Mouse (Mus musculus) hindbrain, embryonic 16.5 days (tissue): ENCODE measurements around the gene Zfp53. TPM values are rescaled to one million over a fixed set of nuclear protein-coding genes. Genes with fewer than 3 reads are reported as not detected.
"Not testable (repeated sequence)": the region's sequence is repeated elsewhere in the genome, so short reads cannot be mapped to it uniquely, and the experiment has no call there.

Experiments
- ATAC-seq: fragments of 200-750 bp; cut with Nextera tagmentation; 2 replicates; pipeline ENCODE4 v1.8.0; 2017; ENCODE audit warnings: moderate TSS enrichment, moderate library complexity
- H3K27ac ChIP-seq: fragments of 300-500 bp; sonication (generic); 2 replicates; pipeline ENCODE4 v1.5.1; 2014; ENCODE audit warnings: low read depth, mild to moderate bottlenecking, control low read depth, low read length, moderate library complexity
- H3K27me3 ChIP-seq: fragments of 300-500 bp; sonication (generic); replicated peaks from 2 replicates; pipeline ENCODE4 v1.6.1; 2014; ENCODE audit warnings: low read length; ENCODE audit not compliant: control insufficient read depth, insufficient read depth
- H3K36me3 ChIP-seq: fragments of 300-500 bp; sonication (generic); 2 replicates; pipeline ENCODE4 v1.6.1; 2014; ENCODE audit warnings: mild to moderate bottlenecking, low read length, moderate library complexity, mixed read lengths; ENCODE audit not compliant: control insufficient read depth, insufficient read depth
- H3K4me1 ChIP-seq: fragments of 300-500 bp; sonication (generic); 2 replicates; pipeline ENCODE4 v1.6.1; 2014; ENCODE audit warnings: low read depth, low read length; ENCODE audit not compliant: control insufficient read depth, insufficient read depth
- H3K4me2 ChIP-seq: fragments of 300-500 bp; sonication (generic); 2 replicates; pipeline ENCODE4 v1.6.1; 2014; ENCODE audit warnings: mild to moderate bottlenecking, low read length, control low read depth, moderate library complexity
- H3K4me3 ChIP-seq: fragments of 300-500 bp; sonication (generic); 2 replicates; pipeline ENCODE4 v1.5.1; 2014; ENCODE audit warnings: mild to moderate bottlenecking, low read length, control low read depth, moderate library complexity
- H3K9ac ChIP-seq: fragments of 300-500 bp; sonication (generic); 2 replicates; pipeline ENCODE4 v1.6.1; 2014; ENCODE audit warnings: low read depth, mild to moderate bottlenecking, control low read depth, low read length, moderate library complexity
- H3K9me3 ChIP-seq: fragments of 300-500 bp; sonication (generic); 2 replicates; pipeline ENCODE4 v1.6.1; 2014; ENCODE audit warnings: mild to moderate bottlenecking, low read length, moderate library complexity; ENCODE audit not compliant: control insufficient read depth
- WGBS: fragments of 180-500 bp; shearing (Covaris S2); extraction: QIAGEN DNeasy Blood & Tissue Kit; methylation state at CpG from one replicate; pipeline ENCODE4 v1.1.7; 2014; 5-methylcytosine and 5-hydroxymethylcytosine counted together
- polyA plus RNA-seq: library from polyadenylated mRNA; unstranded; fragments of >200 nt; fragmentation: Nextera tagmentation; extraction: Ambion mirVana; gene quantifications from 2 replicates; pipeline ENCODE4 v1.2.1, GENCODE M21; 2015

Gene Zfp53
- polyA plus RNA-seq, 1 experiment from 2014 or later = 10.7 TPM

DNA sequence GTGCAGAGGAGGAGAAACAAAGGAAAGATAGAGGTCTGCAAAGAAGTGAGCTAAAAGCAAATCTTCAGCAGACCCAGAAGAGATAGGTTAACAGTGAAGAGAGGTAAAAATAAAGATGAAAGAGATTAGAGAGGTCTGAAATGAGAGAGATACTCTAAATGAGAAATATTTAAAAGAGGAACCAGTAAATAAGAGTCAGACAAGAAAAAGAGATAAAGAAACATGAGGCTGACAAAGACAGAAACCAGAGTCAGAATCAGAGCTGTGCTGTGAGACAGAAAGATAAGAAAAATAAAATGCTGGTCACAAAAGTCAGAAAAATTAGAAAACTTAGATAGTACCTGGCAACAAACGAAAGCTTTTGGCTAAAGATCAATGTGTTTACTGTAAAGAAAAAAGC lies 13.5 kb upstream of the Zfp53 start:
- not testable (repeated sequence) for H3K27ac ChIP-seq, ATAC-seq, H3K27me3 ChIP-seq, H3K9me3 ChIP-seq, H3K4me2 ChIP-seq, H3K4me1 ChIP-seq, H3K9ac ChIP-seq, H3K4me3 ChIP-seq, H3K36me3 ChIP-seq
- 87% methylated on average over 1 of the region's 1 CpGs for WGBS

GRCm38 (mm10) chr17:21476351-21476750 lies 12.4 kb upstream of the Zfp53 start:
- not testable (repeated sequence) for H3K4me3 ChIP-seq, H3K4me1 ChIP-seq, H3K9ac ChIP-seq, ATAC-seq, H3K9me3 ChIP-seq, H3K27me3 ChIP-seq, H3K36me3 ChIP-seq, H3K27ac ChIP-seq, H3K4me2 ChIP-seq
- 89% methylated on average over 4 of the region's 9 CpGs for WGBS

GRCm38 (mm10) chr17:21478103-21478777 lies 10.6 kb upstream of the Zfp53 start:
- not testable (repeated sequence) for H3K9me3 ChIP-seq, H3K4me1 ChIP-seq, H3K9ac ChIP-seq, H3K4me3 ChIP-seq, H3K4me2 ChIP-seq, H3K36me3 ChIP-seq, ATAC-seq, H3K27ac ChIP-seq, H3K27me3 ChIP-seq
- WGBS = 84% methylated on average over 9 of the region's 10 CpGs

DNA sequence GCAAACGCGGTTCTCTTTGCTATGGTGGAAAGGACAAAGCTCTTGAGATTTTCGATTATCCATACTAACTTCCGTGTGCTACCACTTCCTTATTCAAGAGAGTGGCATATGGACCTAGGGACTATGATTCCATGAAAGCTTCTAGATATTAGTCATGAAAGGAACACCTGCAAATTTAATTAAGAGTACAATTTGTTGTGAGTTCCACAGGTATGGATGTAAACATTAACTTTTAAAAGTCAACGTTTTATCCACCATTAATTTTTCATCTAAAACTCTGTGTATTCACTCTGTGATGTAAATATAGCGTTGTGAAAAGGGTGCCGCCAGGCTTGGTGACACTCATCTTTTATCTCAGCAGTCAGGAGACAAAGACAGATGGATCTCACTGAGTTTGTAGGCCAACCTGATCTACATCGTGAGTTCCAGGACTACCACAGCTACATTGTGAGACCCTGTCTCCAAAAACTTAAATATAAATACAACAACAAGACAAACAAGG lies 753 bp downstream of the Zfp53 start:
- Histone ChIP-seq H3K4me3 (peak overlapping the region; percentile 98), H3K27ac (no peak overlapping the region), H3K36me3 (no peaks in the 10 kb centered on the region; the same call in 1 of the 2 replicates), H3K9ac (peak overlapping the region; percentile 87), H3K4me1 (peaks cover 6% of the 10 kb centered on the region), H3K4me2 (peak overlapping the region; percentile 66), H3K27me3 (no peaks in the 10 kb centered on the region), H3K9me3 (no peaks in the 10 kb centered on the region)
- ATAC-seq = 0 out of 2 replicates have a peak, but pooled peaks have one; percentile 1
- 11% methylated on average over 8 of the region's 8 CpGs for WGBS

DNA sequence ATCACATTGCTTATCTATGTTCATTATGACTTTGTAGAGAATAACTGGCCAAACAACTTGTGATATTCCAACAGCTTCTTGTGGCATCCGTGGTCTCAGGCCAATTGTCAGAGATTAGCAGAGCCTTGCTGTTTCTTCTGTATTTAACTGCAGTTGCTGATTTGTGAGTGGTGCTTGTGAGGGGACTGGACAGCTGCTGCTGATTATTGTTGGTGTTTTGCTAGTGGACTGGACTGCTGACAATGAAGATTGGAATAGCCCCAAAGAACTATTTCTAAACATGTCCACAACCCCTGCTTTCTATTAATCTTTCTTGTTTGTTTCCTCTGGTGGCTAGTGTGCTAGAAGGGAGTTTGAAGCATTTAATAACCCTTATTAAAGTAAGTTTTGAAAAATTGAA lies 12.6 kb downstream of the Zfp53 start:
- H3K9ac ChIP-seq = no peak overlapping the region

GRCm38 (mm10) chr17:21504524-21504923 lies 15.7 kb downstream of the Zfp53 start:
- Histone ChIP-seq H3K4me1 (no peaks in the 10 kb centered on the region), H3K27me3 (no peaks in the 10 kb centered on the region), H3K4me2 (no peak overlapping the region), H3K36me3 (peaks cover 7% of the 10 kb centered on the region), H3K27ac (no peak overlapping the region), H3K9ac (no peak overlapping the region), H3K4me3 (no peak overlapping the region), H3K9me3 (no peaks in the 10 kb centered on the region)
- 100% methylated on average over 1 of the region's 1 CpGs for WGBS
- ATAC-seq = no peak

More for the DNA sequence above, 12.6 kb downstream of the Zfp53 start:
- Histone ChIP-seq H3K4me2 (no peak overlapping the region), H3K4me1 (no peaks in the 10 kb centered on the region), H3K36me3 (peaks cover 2% of the 10 kb centered on the region; the same call in 1 of the 2 replicates), H3K9me3 (no peaks in the 10 kb centered on the region), H3K27me3 (no peaks in the 10 kb centered on the region), H3K4me3 (no peak overlapping the region), H3K27ac (no peak overlapping the region)
- no peak for ATAC-seq
- 93% methylated on average over 1 of the region's 1 CpGs for WGBS

DNA sequence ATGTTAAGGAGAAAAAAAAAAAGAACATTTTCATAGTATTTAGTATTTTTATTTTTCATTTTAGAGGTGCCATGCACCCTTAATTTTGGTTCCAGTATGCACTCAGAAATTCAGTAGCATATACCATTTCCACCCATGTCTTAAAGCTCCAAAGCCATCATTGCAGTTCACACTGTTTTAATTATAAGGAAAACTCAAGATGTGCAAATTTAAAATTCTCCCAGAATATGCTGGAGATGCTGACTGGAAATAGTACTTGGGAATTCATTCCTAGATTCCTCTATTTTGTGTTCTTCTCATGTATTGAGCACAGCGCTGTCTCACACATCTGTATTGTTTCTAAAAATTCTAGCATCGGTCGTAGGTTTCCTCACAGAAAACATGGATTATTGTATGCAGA lies 17.5 kb downstream of the Zfp53 start:
- H3K9me3 ChIP-seq = no peaks in the 10 kb centered on the region
- H3K9ac ChIP-seq = no peak overlapping the region
- no peak overlapping the region for H3K4me2 ChIP-seq
- H3K4me1 ChIP-seq = no peaks in the 10 kb centered on the region
- H3K36me3 ChIP-seq = peaks cover 12% of the 10 kb centered on the region
- H3K27ac ChIP-seq = no peak overlapping the region
- 94% methylated on average over 3 of the region's 3 CpGs for WGBS
- no peak for ATAC-seq
- no peaks in the 10 kb centered on the region for H3K27me3 ChIP-seq
- no peak overlapping the region for H3K4me3 ChIP-seq

DNA sequence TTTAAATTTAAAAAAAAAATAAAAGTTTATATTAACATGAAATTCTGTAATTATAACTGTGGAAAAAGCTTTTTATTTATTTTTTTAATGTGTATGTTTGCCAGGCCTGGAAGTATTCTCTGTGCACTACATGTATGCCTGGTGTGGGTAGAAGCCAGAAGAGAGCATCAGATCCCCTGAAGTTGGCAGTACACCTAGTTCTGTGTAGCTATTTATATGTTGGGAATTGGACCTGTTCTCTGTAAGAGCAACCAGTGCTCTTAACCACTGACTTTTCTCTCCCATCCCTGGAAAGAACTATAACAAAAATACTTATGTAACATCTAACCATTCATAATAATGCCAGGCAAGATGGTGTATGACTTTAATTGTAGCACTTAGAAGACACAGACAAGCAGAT lies 21.0 kb downstream of the Zfp53 start:
- H3K9me3 ChIP-seq = no peaks in the 10 kb centered on the region
- H3K27me3 ChIP-seq = no peaks in the 10 kb centered on the region
- no peak overlapping the region for H3K4me2 ChIP-seq
- H3K4me3 ChIP-seq = no peak overlapping the region
- no peaks in the 10 kb centered on the region for H3K4me1 ChIP-seq
- ATAC-seq = no peak
- H3K9ac ChIP-seq = no peak overlapping the region
- peaks cover 10% of the 10 kb centered on the region for H3K36me3 ChIP-seq
- no peak overlapping the region for H3K27ac ChIP-seq

DNA sequence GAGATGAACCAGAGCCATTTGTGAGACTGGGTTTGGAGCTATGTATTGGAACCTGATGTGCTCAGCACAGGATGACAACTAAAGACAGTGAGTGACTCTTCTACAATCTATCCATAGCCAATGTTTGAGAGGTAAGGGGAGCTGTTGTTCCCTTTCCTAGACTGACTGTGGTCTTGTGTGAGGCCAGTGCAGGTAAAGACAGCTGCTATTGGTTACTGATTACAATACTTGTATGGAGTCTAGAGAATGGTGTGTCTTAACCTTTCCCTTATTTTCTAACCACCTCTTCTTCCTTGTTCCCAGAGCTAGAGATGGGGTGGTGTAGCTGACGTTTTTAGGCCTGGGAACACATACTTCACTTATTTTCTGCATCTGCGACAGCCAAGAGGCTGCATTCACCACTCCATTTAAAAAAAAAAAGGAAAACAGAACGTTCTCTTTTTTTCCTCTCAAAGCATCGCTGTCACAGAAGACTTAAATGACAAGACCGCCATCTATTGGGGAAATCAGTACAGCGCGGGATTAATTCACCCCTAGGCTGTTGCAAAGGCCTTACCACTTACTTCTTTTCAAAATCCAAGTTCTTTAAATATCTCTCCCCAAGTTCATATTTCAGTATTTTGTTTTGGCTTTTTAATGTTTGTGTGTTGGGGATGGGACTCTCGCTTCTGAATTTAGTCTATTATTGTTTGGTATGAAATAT lies 26.8 kb downstream of the Zfp53 start:
- peak overlapping the region; percentile 18 for H3K4me3 ChIP-seq
- 0 out of 2 replicates have a peak, but pooled peaks cover 3% of the 10 kb centered on the region for H3K36me3 ChIP-seq
- peak; percentile 53 for ATAC-seq
- H3K9ac ChIP-seq = peak overlapping the region; percentile 44
- H3K27ac ChIP-seq = peak overlapping the region; percentile 85; the same call in 1 of the 2 replicates
- H3K4me1 ChIP-seq = peaks cover 11% of the 10 kb centered on the region
- no peaks in the 10 kb centered on the region for H3K9me3 ChIP-seq
- H3K4me2 ChIP-seq = peak overlapping the region; percentile 93
- no peaks in the 10 kb centered on the region for H3K27me3 ChIP-seq
- 1% methylated on average over 8 of the region's 8 CpGs for WGBS
